Mouse (Mus musculus) heart, adult 8-10 months (tissue): ENCODE measurements around the gene Iqch. TPM values are rescaled to one million over a fixed set of nuclear protein-coding genes. Genes with fewer than 3 reads are reported as not detected.
A peak's percentile ranks its signal among the peaks of the same experiment; 100 is the strongest.

Experiments used
- DNase-seq: peaks from one replicate; pipeline ENCODE4 v3.0.0; 2022; ENCODE audit warnings: low spot score
- total RNA-seq, 4 experiments: library from RNA; stranded (reverse); gene quantifications; 2 replicates each; pipeline ENCODE4 v1.2.4; 2022

Gene Iqch
- total RNA-seq, 4 experiments from 2014 or later = not detected

GRCm38 (mm10) chr9:63612565-63613515 is 10.5 kb upstream of the Iqch start:
- DNase-seq = no peak

GRCm38 (mm10) chr9:63611967-63612366 is 9.7 kb upstream of the Iqch start:
- no peak for DNase-seq

- peak; percentile 35 for DNase-seq
Measured at GRCm38 (mm10) chr9:63610841-63611366, 8.6 kb upstream of the Iqch start.

GRCm38 (mm10) chr9:63610231-63610630 is 7.9 kb upstream of the Iqch start:
- no peak for DNase-seq

GRCm38 (mm10) chr9:63609776-63610175 is 7.5 kb upstream of the Iqch start:
- DNase-seq = no peak

- DNase-seq = no peak
Measured at GRCm38 (mm10) chr9:63609246-63609645, 7.0 kb upstream of the Iqch start.

GRCm38 (mm10) chr9:63608006-63608405 is 5.7 kb upstream of the Iqch start:
- DNase-seq = no peak

- DNase-seq = no peak
Measured at GRCm38 (mm10) chr9:63606594-63606993, 4.3 kb upstream of the Iqch start.

GRCm38 (mm10) chr9:63603849-63604248 is 1.6 kb upstream of the Iqch start:
- DNase-seq = no peak

GRCm38 (mm10) chr9:63596660-63597059 is 5.6 kb downstream of the Iqch start:
- no peak for DNase-seq

- no peak for DNase-seq
Measured at GRCm38 (mm10) chr9:63595652-63596051, 6.6 kb downstream of the Iqch start.

- DNase-seq = no peak
Measured at GRCm38 (mm10) chr9:63595032-63595431, 7.3 kb downstream of the Iqch start.

- no peak for DNase-seq
Measured at GRCm38 (mm10) chr9:63591661-63592256, 10.5 kb downstream of the Iqch start.

GRCm38 (mm10) chr9:63590592-63590991 is 11.7 kb downstream of the Iqch start:
- DNase-seq = no peak

- no peak for DNase-seq
Measured at GRCm38 (mm10) chr9:63589209-63589608, 13.1 kb downstream of the Iqch start.

- no peak for DNase-seq
Measured at GRCm38 (mm10) chr9:63585251-63585650, 17.0 kb downstream of the Iqch start.

GRCm38 (mm10) chr9:63581778-63582177 is 20.5 kb downstream of the Iqch start:
- DNase-seq = no peak

- no peak for DNase-seq
Measured at GRCm38 (mm10) chr9:63580046-63580445, 22.2 kb downstream of the Iqch start.

GRCm38 (mm10) chr9:63579644-63580043 is 22.6 kb downstream of the Iqch start:
- DNase-seq = no peak

- DNase-seq = no peak
Measured at GRCm38 (mm10) chr9:63577469-63577868, 24.8 kb downstream of the Iqch start.

- no peak for DNase-seq
Measured at GRCm38 (mm10) chr9:63572874-63573273, 29.4 kb downstream of the Iqch start.

GRCm38 (mm10) chr9:63571895-63572294 is 30.4 kb downstream of the Iqch start:
- no peak for DNase-seq

GRCm38 (mm10) chr9:63568808-63569207 is 33.5 kb downstream of the Iqch start:
- no peak for DNase-seq
